Mouse (Mus musculus): Measurements from ENCODE around the gene Tpsg1. TPM values are rescaled to one million over a fixed set of nuclear protein-coding genes. Genes with fewer than 3 reads are reported as not detected.

Tpsg1 gene
- polyA plus RNA-seq, 1 experiment, result 0.17 TPM

DNA sequence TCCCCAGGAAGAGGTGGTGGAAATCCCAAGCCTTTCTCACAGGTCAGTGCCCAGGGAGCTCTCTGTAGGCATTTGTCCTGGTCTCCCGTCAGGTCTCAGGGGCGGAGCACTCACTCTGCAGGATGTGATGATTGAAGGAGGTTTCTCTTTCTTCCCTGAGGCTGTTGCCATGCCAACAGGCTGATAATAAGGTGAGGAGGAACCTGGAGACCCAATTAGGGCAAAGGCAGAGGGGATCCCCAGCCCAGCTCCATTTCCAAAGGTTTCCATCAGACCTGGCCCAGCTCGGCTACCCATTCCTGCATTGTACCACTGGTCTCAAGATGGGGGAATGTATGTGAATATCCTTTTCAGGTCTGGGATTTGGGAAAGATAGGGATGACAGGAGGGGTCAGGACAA lies 35.1 kb downstream of the Tpsg1 start:
- TF ChIP-seq POLR2A (IDR thresholded peaks at IDR 0.05; ENCODE audit: borderline replicate concordance, extremely low read depth, low read depth, low read length), result no peak
- no peak for TF ChIP-seq CTCF (IDR thresholded peaks at IDR 0.05; ENCODE audit: insufficient read depth, low read length)
- DNase-seq, result no peak
- WGBS, result 35% methylated on average over 3 of the region's 3 CpGs
- Histone ChIP-seq H3K4me3 (replicated peaks; ENCODE audit: extremely low read depth, low read depth, low read length) (no peak overlapping the region), H3K4me1 (ENCODE audit: control insufficient read depth, insufficient read depth, low read length) (no peaks in the 10 kb centered on the region)

DNA sequence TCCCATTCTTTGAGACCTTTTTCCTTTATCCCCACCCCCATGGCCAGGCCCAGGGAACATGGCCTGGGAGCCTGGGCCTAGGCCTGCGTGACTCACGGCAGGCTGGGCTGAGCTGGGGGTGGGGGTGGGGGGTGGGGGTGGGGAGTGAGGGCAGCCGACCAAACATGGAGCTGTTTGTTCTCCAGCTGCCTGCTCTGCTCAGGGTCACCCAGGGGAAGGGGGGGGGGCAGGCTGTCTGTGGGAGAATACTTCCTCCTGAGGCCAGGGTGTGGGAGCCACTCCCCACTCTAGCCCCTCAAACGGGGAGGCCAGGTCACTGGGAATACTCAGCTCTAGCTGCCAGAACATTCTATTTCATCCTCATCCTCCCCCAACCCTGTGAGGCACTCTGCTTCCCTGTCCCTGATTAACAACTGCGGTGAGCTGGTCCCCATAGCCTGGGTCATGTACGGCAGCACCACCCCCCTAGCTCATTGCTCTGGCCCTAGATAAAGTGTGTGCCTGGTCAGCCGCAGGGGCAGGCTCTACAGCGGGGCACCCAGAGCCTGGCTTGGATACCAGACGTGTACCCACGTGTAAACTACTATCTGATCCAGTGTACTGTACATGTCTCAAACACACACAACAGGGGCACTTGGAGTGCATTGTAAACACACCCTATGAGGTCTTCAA lies 36.3 kb downstream of the Tpsg1 start:
- no peak for DNase-seq
- WGBS, result 10% methylated on average over 10 of the region's 10 CpGs
- Histone ChIP-seq H3K4me1 (ENCODE audit: control insufficient read depth, insufficient read depth, low read length) (no peaks in the 10 kb centered on the region), H3K4me3 (replicated peaks; ENCODE audit: extremely low read depth, low read depth, low read length) (no peak overlapping the region)
- no peak for TF ChIP-seq CTCF (IDR thresholded peaks at IDR 0.05; ENCODE audit: insufficient read depth, low read length)
- no peak for TF ChIP-seq POLR2A (IDR thresholded peaks at IDR 0.05; ENCODE audit: borderline replicate concordance, extremely low read depth, low read depth, low read length)

DNA sequence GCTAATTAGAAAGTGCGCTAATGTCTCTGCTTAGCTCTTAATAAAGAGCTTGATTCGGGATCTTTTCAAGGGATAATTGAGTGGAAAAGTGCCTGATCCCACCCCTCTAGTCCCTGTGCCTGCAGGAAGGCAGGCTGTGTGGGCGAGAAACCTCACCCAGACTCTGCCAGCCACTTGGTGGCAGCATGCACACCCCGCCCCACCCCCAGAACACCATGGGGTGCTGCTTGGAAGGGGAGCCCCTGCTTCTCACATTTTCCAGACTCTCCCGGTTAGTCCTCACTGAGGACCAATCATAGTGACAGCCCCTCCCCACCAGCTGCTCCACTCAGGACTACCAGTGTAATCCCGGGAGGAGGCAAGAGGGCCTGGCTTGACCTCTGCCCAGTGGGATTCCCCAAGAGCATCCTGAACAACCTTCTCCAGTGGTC lies 37.0 kb downstream of the Tpsg1 start:
- WGBS, result 30% methylated on average over 6 of the region's 6 CpGs
- DNase-seq, result no peak
- H3K4me3 ChIP-seq (replicated peaks; ENCODE audit: extremely low read depth, low read depth, low read length), result no peak overlapping the region
- no peak for TF ChIP-seq POLR2A (IDR thresholded peaks at IDR 0.05; ENCODE audit: borderline replicate concordance, extremely low read depth, low read depth, low read length)
- no peak for TF ChIP-seq CTCF (IDR thresholded peaks at IDR 0.05; ENCODE audit: insufficient read depth, low read length)
- H3K4me1 ChIP-seq (ENCODE audit: control insufficient read depth, insufficient read depth, low read length), result no peaks in the 10 kb centered on the region

DNA sequence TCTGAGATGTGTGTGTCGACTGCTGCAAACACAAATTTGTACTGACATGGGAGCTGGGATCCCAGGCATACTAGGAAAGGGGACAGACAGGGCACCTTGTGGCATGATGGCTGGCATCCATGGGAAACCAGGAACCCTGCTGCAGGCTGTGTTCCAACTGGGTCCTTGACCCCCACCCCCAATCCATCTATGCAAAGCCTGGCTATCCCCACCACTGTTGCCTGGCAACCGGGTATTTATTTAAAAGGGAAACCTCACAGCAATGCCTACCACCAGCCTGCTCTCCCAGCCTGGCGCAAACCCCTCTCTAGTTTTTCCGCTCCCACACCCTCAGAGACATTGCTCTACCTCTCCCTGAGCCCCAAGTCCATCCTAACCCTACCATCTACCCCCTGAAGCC lies 38.3 kb downstream of the Tpsg1 start:
- no peak overlapping the region for H3K4me3 ChIP-seq (replicated peaks; ENCODE audit: extremely low read depth, low read depth, low read length)
- H3K4me1 ChIP-seq (ENCODE audit: control insufficient read depth, insufficient read depth, low read length), result no peaks in the 10 kb centered on the region
- no peak for TF ChIP-seq CTCF (IDR thresholded peaks at IDR 0.05; ENCODE audit: insufficient read depth, low read length)
- no peak for TF ChIP-seq POLR2A (IDR thresholded peaks at IDR 0.05; ENCODE audit: borderline replicate concordance, extremely low read depth, low read depth, low read length)
- no peak for DNase-seq
- WGBS, result 71% methylated on average over 4 of the region's 4 CpGs

DNA sequence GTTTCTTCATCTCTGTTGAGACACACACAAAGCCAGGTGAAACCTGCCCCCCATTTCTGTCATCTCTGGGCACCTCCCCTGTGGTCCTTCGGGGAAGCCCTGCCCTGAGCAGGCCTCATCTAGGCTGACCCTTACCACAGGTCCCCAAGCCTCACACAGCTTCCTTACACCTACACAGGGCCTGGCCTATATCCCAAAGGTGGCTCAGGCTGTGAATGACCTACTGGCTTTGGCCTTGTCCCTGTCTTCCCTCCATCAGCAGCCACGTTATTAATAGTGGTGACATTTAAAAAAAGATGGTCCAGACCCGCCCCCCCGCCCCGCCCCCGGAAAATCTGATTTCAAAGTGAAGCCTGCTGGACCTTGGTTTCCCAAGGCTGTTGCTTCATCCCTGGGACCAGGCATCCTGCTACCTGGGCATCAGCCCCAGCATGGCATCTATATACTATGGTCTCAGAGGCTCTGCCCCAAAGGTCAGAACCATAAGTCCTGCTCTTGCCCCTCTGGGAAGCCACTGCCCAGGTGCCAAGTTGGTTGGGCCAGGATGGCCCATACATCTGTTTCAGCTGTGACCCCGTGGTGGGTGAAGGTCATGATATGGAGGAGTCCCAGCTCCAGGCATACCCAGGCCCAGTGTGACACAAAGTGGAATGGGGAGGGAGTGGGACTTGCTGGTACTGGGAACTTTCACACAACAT lies 39.4 kb downstream of the Tpsg1 start:
- DNase-seq, result no peak
- Histone ChIP-seq H3K4me3 (replicated peaks; ENCODE audit: extremely low read depth, low read depth, low read length) (no peak overlapping the region), H3K4me1 (ENCODE audit: control insufficient read depth, insufficient read depth, low read length) (no peaks in the 10 kb centered on the region)
- WGBS, result 83% methylated on average over 7 of the region's 7 CpGs
- no peak for TF ChIP-seq POLR2A (IDR thresholded peaks at IDR 0.05; ENCODE audit: borderline replicate concordance, extremely low read depth, low read depth, low read length)
- no peak for TF ChIP-seq CTCF (IDR thresholded peaks at IDR 0.05; ENCODE audit: insufficient read depth, low read length)

DNA sequence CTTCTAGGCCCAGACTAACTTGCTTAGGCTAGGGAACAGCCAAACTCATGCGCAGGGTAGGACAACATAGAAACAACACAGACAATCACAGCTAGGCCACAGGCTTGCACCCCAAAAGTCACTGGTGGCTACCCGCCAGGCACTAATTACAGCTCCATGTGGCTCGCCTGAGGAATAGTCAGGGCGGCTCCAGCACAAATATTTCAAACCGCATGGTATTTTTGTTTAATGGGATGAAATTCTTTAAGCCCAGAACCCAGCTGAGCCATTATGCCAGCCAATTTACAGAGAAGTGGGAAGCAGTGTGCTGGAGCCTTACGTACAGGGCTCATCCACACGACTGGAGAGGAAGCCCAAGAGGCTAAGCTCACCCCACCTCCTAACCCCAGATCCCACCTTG lies 40.5 kb downstream of the Tpsg1 start:
- Histone ChIP-seq H3K4me3 (replicated peaks; ENCODE audit: extremely low read depth, low read depth, low read length) (no peak overlapping the region), H3K4me1 (ENCODE audit: control insufficient read depth, insufficient read depth, low read length) (no peaks in the 10 kb centered on the region)
- TF ChIP-seq POLR2A (IDR thresholded peaks at IDR 0.05; ENCODE audit: borderline replicate concordance, extremely low read depth, low read depth, low read length), result no peak
- TF ChIP-seq CTCF (IDR thresholded peaks at IDR 0.05; ENCODE audit: insufficient read depth, low read length), result no peak
- DNase-seq, result no peak
- WGBS, result 85% methylated on average over 7 of the region's 7 CpGs

DNA sequence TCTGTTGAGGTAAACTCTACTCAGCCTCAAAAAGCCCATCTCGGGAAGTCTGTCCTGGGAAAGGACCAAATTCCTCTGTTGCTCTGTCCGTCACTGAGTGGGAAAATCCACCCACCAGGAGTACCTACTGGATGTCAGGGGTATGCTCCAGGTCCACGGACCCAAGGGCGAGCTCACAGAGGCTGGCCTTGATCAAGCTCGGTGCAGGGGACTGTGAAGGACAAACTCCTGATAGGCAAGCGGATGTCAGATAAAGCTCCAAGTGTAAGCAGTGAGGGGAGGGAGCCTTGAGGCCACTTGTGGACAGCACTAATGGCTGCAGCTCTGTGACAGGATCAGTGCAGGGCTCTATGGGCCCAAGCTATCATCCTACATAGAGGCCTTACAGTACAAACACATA lies 41.1 kb downstream of the Tpsg1 start:
- WGBS, result 69% methylated on average over 6 of the region's 6 CpGs
- H3K4me3 ChIP-seq (replicated peaks; ENCODE audit: extremely low read depth, low read depth, low read length), result no peak overlapping the region

DNA sequence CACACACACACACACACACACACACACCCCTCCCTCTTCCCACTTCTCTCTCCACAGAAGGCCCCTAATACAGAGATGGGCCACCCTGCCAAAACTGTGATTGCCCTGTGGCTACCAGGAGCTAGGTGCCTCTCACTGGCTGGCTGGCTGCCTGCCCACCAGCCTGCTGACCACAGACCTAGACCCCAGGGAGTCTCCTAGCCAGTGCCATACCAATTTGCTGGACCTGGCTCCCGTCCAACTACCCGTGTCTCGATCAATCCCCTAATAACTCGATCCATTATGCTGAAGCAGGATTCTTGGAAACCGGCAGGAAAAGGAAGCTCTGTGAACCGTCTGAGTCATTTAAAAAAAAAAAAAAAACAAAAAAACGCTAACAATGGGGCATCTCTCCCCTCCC lies 41.7 kb downstream of the Tpsg1 start:
- 20% methylated on average over 7 of the region's 7 CpGs for WGBS
- no peak for DNase-seq
- no peak overlapping the region for H3K4me3 ChIP-seq (replicated peaks; ENCODE audit: extremely low read depth, low read depth, low read length)
- TF ChIP-seq CTCF (IDR thresholded peaks at IDR 0.05; ENCODE audit: insufficient read depth, low read length) (no peak), POLR2A (IDR thresholded peaks at IDR 0.05; ENCODE audit: borderline replicate concordance, extremely low read depth, low read depth, low read length) (no peak)
- no peaks in the 10 kb centered on the region for H3K4me1 ChIP-seq (ENCODE audit: control insufficient read depth, insufficient read depth, low read length)

More for the DNA sequence above, 41.1 kb downstream of the Tpsg1 start:
- no peaks in the 10 kb centered on the region for H3K4me1 ChIP-seq (ENCODE audit: control insufficient read depth, insufficient read depth, low read length)
- TF ChIP-seq CTCF (IDR thresholded peaks at IDR 0.05; ENCODE audit: insufficient read depth, low read length) (no peak), POLR2A (IDR thresholded peaks at IDR 0.05; ENCODE audit: borderline replicate concordance, extremely low read depth, low read depth, low read length) (no peak)
- no peak for DNase-seq

DNA sequence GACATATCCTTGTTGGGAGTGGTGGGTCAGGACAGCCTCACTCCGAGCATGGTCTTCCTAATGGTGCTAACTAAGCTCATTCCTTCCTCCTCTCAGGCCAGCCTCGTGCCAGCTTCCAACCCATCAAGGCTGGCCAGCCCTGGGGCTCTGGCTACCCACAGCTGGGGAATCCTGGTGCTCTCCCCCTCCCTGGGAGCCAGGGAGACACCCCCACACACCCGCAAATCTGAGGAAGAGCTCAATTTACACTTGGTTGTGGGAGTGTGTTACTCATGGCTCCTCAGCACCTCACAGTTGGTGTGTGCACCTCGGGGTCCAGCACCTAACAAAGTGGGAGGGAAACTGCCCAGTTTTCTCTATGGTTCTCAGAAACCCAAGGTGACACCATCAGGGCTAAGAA lies 42.2 kb downstream of the Tpsg1 start:
- no peak overlapping the region for H3K4me3 ChIP-seq (replicated peaks; ENCODE audit: extremely low read depth, low read depth, low read length)
- DNase-seq, result no peak
- TF ChIP-seq CTCF (IDR thresholded peaks at IDR 0.05; ENCODE audit: insufficient read depth, low read length) (no peak), POLR2A (IDR thresholded peaks at IDR 0.05; ENCODE audit: borderline replicate concordance, extremely low read depth, low read depth, low read length) (no peak)
- H3K4me1 ChIP-seq (ENCODE audit: control insufficient read depth, insufficient read depth, low read length), result no peaks in the 10 kb centered on the region
- 31% methylated on average over 4 of the region's 4 CpGs for WGBS

DNA sequence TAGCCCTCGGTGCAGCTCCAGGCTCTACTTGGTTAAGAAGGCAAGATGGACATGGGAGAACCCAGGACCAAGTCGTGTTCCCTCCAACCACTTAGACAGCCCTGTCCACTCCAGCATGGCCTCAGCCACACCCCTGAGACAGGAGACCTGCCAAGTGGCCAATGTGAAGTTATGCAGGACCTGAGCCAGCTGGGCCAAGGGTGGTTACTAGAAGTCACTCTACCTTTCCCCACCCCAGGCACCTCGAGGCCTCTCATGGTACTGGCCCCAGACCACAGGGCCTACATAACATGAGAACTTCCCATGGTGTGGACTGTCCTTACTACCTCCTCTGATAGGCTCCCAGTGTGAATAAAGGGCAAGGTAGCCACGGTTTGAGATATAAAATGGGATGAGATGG lies 45.1 kb downstream of the Tpsg1 start:
- Histone ChIP-seq H3K4me3 (replicated peaks; ENCODE audit: extremely low read depth, low read depth, low read length) (no peak overlapping the region), H3K4me1 (ENCODE audit: control insufficient read depth, insufficient read depth, low read length) (no peaks in the 10 kb centered on the region)
- 49% methylated on average over 4 of the region's 4 CpGs for WGBS
- peak; percentile 6 for DNase-seq
- TF ChIP-seq POLR2A (IDR thresholded peaks at IDR 0.05; ENCODE audit: borderline replicate concordance, extremely low read depth, low read depth, low read length) (no peak), CTCF (IDR thresholded peaks at IDR 0.05; ENCODE audit: insufficient read depth, low read length) (no peak)
